Mouse (Mus musculus) liver, embryonic 18 days (tissue): ENCODE results near the gene Hgd. TPM values are rescaled to one million over a fixed set of nuclear protein-coding genes. Genes with fewer than 3 reads are reported as not detected.

Source experiments
- polyA plus RNA-seq: library from polyadenylated mRNA; depleted of rRNA; stranded (reverse); fragments of >200 nt; gene quantifications from 2 replicates; pipeline ENCODE4 v1.2.3, GENCODE M21; 2012; rRNA removed

The Hgd gene
- 74.8 and 108 TPM in 2 replicates for polyA plus RNA-seq

GRCm38 (mm10) chr16:37579994-37580393 is at the start of gene Hgd:
Gene Hgd (plus strand): TSS chr16:37580153.

GRCm38 (mm10) chr16:37539611-37540580 is 40.1 kb upstream of the Hgd start, which contains the start of the genes Gtf2e1 and Rabl3:
Gene Gtf2e1 (minus strand): TSS chr16:37539789.
Gene Rabl3 (plus strand): TSS chr16:37539885.

GRCm38 (mm10) chr16:37653731-37654657 is 74.0 kb downstream of the Hgd start, which contains the start of gene Ndufb4:
Gene Ndufb4 (minus strand): TSS chr16:37654453.

Other genes starting within 250 kb of the Hgd start
- gene Stxbp5l, start 195.2 kb upstream of the Hgd start, polyA plus RNA-seq: not detected in 2 replicates
- 4.4 and 4.9 TPM in 2 replicates for gene Gtf2e1, start 40.4 kb upstream of the Hgd start, polyA plus RNA-seq
- gene Rabl3, start 40.3 kb upstream of the Hgd start, polyA plus RNA-seq: 5.4 TPM in 2 replicates
- gene Ndufb4, start 74.3 kb downstream of the Hgd start, polyA plus RNA-seq: 36.8 and 38.3 TPM in 2 replicates
- gene Fstl1, start 196.7 kb downstream of the Hgd start, polyA plus RNA-seq: 13.4 and 15.0 TPM in 2 replicates